Mouse (Mus musculus): ENCODE measurements around the gene Rexo1.
"Not testable (repeated sequence)": the region's sequence is repeated elsewhere in the genome, so short reads cannot be mapped to it uniquely, and the experiment has no call there.

The Rexo1 gene

DNA sequence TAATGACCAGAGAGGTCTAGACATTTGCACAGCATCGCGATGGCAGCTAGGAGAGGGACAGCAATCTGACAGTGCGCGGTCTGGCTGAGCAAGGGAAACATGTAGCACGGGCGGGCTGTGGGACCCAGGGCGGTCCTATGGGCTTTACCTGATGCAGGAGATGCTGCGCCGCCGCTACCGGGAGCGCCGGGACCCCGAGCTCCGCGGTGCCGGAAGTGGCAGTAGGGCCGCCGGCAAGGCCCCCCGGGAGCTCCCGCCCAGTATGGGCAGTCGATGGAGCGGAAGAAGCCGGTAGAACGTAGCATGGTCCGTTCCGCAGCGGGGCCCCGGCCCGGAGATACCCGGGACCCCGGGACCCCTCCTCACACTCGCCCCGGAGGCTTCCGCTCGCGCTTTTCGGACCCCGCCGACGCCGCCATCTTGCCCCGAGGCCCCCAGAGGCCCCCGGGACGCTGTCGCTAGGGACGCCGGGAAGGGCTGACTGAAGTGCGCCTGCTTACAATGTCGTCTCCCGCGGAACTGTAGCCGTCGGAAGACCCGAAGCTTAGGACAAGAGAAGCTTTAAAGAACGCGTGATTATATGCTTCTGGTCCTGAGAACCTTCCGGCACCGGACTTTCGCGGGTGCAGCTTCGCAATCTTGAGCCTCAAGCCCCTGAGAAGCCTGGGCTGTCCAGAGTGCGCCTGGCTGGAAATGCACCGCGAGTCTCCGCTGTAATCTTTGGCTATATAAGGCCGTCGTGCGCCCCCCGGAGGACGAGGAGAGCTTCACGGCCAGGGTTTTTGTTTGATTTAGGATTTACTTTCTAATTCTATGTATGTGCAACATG is at the start of gene Rexo1:
Gene Rexo1, minus strand, starts transcription at position 445 of the 829 bp plus-strand sequence.
- DNase-seq = peak; percentile 97

DNA sequence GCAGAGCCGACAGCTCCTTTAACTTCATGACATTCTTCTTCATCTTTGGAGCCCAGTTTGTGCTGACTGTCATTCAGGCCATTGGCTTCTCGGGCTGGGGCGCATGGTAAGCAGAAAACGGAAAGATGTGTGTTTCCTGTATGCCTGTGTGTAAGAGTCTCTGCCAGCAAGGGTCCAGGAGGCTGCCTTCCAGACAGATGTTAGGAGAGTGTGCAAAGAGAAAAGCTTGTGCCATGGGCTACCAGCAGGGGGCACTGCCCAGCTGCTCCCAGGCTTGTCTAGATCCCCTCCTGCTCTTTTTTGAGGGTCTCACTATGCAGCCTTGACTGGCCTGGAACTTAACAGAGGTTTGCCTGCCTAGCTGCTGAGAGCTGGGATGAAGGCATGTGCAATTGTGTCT is 49.7 kb upstream of the Rexo1 start:
- DNase-seq = peak; percentile 79 to 82

DNA sequence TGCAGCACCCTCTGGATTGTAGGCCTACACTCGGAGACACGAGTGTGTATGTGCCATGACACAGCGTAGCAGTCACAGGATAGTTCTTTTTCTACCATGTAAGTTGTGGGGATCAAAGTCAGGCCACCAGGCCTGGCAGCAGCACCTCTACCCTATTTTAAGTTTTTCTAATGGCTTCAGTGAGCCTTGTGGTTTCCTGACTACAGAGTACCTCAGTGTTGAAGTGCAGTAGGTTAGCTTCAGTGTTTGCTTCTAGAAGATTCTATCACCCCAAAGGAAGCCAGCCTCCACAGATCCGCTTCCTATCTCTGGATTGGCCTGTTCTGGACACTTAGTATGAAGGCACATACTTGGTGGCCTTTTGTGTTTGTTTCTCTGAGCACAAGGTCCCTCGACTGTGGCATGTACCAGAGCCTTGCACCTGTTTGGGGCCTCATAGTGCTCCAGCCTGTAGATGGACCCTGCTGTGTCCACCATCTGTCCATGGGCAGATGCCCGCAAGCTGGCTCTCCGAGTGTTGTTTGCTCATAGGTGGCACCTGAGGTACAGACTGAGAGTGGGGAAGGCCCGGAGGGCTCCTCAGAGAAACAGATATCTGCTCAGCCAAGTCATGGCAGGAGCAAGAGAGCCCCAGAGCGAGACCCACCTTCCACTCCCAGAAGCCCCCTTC is 48.9 kb upstream of the Rexo1 start:
- no peak for DNase-seq

DNA sequence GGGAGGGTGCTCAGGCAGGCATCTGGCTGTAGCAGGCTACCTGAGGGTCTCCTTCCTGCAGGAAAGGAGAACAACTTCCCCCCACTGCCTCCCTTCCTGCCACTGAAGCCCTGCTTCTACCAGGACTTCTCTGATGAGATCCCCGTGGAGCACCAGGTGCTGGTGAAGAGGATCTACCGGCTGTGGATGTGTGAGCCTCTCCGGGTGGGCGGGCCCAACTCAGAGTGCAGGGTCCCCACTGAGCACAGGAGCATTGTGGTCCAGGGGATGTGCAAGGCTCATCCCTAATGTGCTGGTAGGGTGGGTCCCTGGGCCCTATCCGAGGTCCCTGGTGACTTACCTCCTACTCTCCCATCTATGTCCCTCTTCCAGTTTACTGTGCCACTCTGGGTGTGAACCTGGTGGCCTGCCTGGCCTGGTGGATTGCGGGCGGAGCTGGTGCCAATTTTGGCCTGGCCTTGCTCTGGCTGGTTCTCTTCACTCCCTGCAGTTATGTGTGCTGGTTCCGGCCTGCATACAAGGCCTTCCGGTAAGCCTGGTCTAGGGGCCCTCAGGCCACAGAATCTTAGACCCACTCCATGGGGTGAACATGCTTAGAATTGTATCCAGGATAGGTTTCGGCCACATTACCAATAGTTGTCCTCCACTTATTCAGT is 48.0 kb upstream of the Rexo1 start:
- DNase-seq = no peak

DNA sequence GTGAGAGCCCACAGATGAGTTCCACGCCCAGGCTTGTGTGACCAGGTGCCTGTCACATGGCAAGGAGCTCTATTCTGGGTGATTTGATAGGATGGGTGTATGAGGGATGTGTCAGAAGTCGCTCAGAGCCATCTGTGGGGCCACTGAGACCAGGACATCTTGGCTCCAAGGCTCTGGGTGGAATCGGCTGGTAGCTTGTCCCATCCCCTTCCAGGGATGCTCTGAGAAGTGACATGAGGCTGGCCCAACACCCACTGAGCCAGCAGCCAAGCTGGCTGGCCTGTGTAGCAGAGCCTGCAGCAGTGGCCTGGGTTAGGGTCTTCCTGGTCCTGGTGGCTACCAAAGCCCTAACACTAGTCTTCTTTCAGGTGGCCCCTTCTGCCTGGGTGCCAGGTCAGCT is 47.1 kb upstream of the Rexo1 start:
- no peak for DNase-seq

DNA sequence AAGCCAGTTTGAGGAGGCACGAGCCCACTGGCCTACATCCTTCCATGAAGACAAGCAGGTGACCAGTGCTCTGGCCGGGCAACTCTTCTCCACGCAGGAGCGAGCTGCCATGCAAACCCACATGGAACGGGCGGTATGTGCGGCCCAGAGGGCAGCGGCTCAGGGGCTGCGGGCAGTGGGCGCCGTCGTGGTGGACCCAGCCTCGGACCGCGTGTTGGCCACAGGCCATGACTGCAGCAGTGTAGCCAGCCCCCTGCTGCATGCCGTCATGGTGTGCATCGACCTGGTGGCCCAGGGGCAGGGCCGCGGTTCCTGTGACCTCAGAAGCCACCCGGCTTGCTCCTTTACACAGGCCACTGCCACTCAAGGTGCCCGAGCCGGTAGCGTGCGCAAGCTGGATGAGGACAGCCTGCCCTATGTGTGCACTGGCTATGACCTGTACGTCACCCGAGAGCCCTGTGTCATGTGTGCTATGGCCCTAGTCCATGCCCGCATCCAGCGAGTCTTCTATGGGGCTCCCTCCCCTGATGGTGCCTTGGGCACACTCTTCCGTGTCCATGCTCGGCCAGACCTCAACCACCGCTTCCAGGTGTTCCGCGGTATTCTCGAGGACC is 45.5 kb upstream of the Rexo1 start:
- no peak for DNase-seq

DNA sequence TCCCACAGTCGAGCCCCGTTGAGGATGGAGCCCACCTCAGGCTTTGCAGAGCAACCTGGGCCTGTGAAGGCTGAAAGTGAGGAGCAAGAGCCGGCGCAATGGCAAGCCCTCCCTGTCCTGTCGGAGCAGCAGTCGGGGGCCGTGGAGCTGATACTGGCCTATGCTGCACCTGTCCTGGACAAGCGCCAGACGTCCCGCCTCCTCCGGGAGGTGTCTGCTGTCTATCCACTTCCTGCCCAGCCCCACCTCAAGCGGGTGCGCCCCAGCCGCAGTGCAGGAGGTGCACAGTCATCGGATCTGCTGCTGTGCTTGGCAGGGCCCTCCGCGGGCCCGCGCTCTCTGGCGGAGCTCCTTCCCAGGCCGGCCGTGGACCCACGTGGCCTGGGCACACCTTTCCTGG is 44.9 kb upstream of the Rexo1 start:
- no peak for DNase-seq

DNA sequence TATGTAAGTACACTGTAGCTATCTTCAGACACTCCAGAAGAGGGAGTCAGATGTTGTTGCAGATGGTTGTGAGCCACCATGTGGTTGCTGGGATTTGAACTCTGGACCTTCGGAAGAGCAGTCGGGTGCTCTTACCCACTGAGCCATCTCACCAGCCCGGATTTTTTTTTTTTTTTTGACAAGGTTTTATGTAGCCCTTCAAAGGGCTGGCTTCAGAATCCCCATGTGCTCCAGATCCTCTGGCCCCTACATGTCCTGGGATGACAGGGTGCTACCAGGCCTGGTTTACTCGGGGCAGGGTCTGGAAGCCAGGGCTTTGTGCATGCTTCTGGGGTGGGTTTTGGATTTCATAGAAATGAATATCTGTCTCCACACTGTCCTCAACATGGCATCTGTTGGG is 44.4 kb upstream of the Rexo1 start, which contains the start of gene Gm49322:
Gene Gm49322, plus strand, starts transcription at position 301 of the 400 bp plus-strand sequence.
- DNase-seq = not testable (repeated sequence)

DNA sequence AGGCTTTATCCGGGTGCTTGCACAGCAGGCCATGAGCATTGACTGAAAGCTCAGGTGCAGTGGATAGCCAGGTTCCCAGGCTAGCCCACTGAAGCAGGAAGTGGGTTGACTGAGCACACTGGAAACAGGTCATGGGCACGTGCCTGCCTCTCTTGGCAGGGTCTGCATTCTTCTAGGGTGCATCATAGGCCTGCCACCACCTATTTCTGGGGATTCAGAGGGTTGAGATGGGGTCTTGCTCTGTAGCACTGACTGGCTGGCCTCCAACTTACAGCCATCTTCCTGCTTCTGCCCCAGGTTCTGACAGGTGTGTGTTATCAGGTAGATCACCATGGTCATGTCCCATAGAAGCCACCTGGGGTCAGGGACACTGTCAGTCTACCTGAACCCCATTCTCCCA is 43.6 kb upstream of the Rexo1 start:
- no peak for DNase-seq

DNA sequence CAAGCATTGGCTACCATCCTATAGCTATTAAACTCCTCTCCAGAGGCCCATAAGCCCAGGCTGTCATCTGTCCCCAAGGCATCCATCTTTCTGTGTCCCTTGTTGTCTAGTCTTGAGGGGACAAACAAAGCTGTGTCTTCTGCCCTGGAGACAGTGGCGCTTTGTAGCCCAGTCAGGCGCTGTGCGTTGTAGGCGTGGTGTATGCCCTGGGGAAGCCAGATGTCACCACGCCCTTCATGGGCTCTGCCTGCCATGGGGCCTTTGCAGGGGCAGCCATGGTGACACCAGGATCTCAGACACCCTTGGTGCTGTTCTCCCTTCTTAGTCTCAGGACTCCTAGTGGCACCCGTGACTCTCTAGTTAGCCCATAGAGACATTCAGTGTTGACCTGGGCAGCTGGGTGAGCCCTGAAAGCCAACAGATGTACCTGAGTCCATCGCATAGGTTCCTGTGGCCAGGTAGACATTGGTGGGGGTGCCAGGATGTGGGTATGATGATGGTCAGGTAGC is 42.7 kb upstream of the Rexo1 start:
- DNase-seq = no peak

DNA sequence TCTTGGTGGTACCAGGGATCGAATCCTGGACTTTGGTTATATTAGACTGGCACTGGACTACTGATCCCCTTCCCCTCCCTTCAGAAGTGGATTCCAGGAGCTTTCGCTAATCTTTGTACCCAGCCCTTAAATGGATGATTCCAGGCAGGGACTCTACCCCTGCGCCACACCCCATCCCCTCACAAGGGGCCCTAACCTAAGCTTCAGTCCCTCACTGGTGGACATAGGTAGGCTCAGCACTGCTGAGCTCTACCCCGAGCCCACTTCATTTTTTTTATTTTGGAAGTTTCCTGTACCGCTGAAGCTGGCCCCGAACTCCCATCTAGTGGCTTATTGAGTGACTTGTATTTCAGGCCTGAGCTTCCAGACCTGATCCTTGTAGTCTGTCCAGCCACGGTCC is 42.0 kb upstream of the Rexo1 start:
- DNase-seq = no peak

DNA sequence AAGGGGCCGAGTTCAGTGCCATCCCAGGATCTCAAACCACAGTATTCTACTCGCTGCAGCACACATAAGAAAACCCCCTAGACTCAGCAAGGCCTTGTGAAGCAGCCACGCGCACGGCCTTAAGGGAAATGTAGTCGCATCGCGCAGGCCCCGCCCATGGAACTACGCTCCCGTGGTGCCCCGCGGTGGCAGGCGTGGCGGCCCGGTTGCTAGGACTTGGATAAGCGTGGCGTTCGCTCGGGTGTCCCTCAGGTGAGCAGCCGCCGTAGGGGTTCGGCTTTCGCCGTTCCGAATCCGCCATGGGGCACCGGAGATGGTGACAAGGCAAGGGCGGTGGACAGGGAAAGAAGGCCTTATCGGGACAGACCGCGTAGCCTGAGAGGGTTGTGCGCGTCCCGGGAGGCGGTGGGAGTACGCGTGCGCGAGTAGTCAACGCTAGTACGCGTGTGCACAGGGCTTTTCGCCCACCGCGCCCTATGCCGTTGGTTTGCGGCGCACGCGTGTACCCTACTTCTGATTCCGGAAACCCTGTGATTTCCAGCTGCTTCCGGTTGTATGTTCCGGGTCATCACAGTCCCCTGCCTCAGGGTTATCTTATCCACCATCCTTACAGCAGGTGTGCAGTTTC is 41.5 kb upstream of the Rexo1 start, which contains the start of the genes Scamp4 and Adat3:
Gene Scamp4, plus strand, starts transcription at position 175 of the 628 bp plus-strand sequence.
Gene Adat3, plus strand, starts transcription at position 183 of the 628 bp plus-strand sequence.
- peak; percentile 96 to 98 for DNase-seq

DNA sequence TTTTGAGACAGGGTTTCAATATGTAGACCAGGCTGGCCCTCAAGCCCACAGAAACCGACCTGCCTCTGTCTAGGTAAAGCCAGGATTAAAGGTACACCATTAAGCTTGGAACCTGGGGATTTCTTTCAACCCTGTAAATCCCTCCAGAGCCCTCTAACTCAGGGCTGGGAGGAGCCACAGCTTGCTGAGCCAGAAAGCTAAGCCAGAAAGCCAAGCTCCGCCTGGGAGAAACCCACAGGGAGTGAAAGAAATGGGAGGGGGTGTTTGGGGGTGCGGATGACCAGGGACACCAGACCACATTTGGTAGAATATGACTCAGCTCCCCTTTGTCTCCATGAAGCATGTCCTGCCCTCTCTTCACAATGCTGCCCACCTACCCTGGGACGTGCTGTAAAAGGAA is 35.0 kb upstream of the Rexo1 start:
- no peak for DNase-seq

DNA sequence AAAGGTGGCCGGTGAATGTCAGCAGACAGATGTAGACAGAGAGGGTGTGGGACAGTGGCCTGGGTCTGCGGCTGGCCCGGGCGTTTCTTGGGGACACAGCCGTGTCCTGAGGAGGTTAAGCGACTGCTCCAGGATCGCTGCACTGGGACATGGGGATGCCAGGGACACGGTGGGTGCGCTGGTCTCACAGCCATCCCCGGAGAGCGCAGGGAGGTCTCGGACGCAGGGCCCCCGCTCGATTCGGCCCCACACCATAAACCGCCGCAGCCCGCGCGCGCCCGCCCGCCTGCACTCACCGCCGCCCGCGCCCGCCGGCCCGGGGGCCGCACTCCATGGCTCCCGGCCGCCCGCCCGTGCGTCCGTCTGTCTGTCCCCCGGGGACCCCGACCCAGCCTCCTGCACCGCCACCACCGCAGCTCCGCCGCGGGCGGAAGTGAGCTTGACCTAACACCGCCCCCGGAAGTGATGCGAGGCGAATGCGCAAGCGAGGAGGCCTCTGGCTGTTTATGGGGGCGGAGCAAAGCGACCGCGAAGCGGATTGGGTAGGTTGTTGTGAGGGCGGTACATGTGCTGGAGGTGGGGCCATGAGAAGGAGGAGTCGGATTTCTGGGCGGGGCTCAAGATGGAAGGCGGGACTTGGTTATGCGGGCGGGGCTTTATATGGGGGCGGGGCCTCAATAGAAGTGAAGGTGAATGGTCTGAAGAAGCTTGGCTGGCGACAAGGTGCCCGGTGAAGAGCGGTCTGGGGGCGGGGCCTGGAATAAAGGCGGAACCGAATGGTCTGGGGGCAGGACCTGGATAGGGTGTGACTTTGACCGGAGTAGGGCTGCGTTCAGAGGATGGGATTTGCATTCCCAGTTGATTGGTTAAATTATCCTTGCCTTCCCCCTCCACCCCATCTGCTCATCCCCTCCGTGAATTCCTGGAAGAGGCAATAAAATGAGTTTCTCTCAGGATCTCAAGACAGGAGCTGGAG is 28.8 kb upstream of the Rexo1 start, which contains the start of gene Abhd17a:
Gene Abhd17a, minus strand, starts transcription at position 463 of the 976 bp plus-strand sequence.
- peak; percentile 99 for DNase-seq

DNA sequence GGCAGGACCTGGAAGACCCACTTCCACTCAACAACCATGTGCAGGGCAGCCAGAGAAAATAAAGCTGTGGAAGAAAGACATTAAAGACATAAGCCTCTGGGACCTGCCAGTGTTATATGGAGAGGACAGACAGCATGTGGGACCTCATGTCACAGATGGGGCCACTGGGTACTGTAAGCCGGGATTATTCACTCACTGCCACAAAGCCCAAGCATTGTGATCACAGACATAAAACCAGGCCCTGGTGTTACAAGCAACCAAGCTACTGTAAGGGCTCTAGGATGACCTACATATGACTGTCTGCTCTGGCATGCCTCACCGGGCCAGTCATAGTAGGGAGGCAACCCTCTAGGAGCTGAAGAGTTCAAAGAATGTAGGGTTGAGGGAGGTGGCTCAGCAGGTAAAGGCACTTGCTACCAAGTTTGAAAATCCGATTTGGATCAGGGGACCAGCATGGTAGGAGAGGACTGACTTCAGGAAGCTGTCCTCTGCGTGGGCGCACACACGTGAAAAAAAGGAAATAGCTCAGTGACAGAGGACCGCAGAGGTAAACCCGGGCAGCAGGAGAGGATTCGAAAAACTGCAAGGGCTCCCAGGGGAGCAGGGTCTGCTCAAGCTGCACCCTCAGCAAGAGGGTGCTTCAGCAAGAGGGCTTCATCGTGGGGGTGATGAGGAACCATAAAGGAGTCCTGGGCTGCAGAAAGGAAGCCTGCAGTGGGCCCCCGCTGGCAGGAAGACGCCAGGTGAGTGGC is 27.9 kb upstream of the Rexo1 start:
- DNase-seq = no peak

DNA sequence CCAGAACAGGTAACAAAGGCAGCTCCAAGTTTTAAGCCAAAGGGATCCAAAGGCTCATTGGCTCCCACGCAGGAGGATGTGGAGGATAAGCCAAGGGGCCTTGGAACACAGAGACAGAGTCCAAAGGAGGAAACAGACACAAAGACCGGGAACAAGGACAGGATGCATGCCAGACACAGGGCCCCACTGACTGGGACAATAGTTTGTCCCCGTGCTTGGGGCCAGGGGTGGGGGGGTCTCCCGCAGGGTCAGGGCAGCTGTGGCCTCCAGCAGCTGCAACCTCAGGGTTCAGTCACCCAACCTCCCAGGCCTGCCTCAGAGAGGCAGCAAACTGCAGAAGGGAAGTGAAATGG is 25.9 kb upstream of the Rexo1 start:
- peak; percentile 51 to 68 for DNase-seq

DNA sequence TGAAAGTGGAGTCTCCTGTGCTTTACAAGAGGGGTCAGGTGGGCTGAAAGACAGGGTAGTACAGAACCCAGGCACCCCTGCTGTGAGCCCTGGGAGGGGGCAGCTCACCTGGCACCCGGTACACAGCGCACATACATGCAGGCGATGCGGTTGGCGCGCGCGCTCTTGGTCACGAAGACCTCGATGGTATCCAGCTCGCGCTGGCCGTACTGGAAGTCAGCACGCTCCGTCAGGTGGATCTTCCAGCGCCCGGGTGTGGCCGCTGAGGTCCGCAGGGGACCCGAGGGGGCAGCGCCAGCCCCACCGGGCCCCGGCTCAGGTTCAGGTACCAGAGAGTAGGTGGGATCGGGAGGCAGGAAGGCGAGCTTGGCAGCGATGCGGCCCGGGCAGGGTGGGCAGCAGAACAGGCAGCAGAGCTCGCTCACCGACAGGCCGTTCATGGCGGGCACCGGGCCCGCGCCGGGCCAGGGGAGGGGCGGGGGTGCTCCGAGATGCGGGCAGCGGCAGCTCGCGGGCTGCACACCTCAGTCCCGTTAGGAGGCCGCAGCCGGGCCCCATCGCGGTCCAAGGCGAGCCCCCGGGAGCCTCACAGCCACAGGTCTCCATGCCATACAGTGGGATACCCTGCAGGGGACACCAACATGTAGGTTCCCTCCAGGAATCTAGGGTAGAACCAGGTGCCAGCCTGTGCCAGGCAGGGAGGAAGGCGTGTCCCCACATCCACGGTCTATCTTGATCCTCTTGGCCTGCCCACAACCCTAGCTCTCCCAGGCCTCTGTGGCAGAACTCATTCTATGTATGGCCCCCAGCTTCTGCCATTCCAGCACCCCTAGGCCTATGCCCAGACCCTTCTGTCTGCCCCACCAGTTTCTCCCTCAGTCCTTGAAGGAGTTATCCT is 25.3 kb upstream of the Rexo1 start:
- no peak for DNase-seq

DNA sequence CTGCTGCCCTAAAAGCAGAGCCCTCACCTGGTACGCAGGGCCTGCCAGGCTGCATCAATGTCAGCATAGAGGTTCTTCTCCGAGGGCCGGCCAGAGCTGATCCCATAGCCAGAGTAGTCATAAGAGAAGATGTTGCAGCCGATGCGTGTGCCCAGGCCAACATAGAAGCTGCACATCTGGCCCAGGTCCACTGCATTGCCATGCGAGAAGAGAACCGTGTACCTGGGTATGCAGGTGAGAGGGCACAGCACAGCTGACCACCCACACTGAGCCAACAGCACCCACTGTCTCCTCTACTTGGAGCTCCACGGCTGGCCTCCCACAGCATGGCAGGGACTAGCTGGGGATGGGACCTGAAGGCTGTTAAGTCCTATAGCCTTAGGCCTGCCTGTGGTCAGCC is 24.2 kb upstream of the Rexo1 start:
- no peak for DNase-seq

All from kidney, postnatal 4 days (tissue).